Mouse (Mus musculus): ENCODE measurements around the gene Fzr1.

DNA sequence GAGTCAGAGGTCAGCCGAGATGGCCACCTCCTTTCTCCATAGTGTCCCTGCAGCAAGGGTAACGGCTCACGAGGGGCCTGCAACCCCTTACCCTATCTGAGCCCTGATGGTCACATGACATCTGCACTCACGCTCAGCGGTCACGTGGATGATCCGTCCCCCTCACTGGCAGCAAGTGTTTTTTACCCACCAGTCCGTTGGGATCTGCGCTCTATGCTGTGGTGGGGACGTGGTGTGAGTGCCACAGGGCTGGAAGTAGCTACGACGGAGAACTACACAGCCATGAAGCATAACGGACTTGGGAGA lies 30.1 kb upstream of the Fzr1 start:
- TF ChIP-seq CTCF (IDR thresholded peaks at IDR 0.05; ENCODE audit: borderline replicate concordance, insufficient read depth, low read depth, low read length): no peak
- TF ChIP-seq POLR2A (IDR thresholded peaks at IDR 0.05; ENCODE audit: borderline replicate concordance, insufficient read depth, low read length): no peak

All from cerebellum, adult 2 months (tissue).